Mouse (Mus musculus) C2C12 (cell line): ENCODE measurements at regions not wholly inside any gene's neighbourhood (a gene's known extent, or its start where the extent isn't known, plus 50 kb on each side); places are given as distances from the start of the nearest gene placed in this dataset.

Source experiments
- CEBPB ChIP-seq: IDR thresholded peaks from one replicate; pipeline ENCODE4 v1.6.1; 2011; ENCODE audit warnings: low read depth, mild to moderate bottlenecking, control low read depth, moderate library complexity
- CTCF ChIP-seq: IDR thresholded peaks from one replicate; pipeline ENCODE4 v1.5.1; 2011; ENCODE audit not compliant: control insufficient read depth, insufficient read depth, insufficient read length
- FOSL1 ChIP-seq: IDR thresholded peaks from one replicate; pipeline ENCODE4 v1.8.0; 2011; ENCODE audit warnings: mild to moderate bottlenecking, low read length; ENCODE audit not compliant: poor library complexity, insufficient read depth, severe bottlenecking
- MAX ChIP-seq: IDR thresholded peaks from one replicate; pipeline ENCODE4 v1.6.1; 2011; ENCODE audit warnings: mild to moderate bottlenecking, control low read depth
- USF1 ChIP-seq: IDR thresholded peaks from one replicate; pipeline ENCODE4 v1.6.1; 2011; ENCODE audit warnings: low read depth, mild to moderate bottlenecking, control low read depth, moderate library complexity

DNA sequence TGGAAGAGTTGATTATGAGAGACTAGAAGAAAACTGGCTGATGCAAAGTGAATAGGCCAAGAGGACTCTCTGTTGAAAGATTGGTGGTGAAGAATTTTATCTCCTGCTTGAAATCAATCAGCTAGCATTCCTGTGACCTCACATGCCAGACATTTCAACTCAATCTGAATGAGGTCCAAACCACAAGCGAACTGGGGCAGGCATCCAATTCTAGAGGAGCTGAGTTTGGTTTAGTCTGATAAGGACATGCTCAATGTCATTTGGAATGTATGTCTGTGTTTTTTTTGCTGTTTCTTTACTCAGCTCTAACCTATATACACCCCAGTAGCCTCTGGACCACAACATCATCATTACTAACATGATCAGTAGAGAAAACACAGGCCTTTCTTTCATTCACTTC, 401.4 kb downstream of the 1190002N15Rik start:
- no peak for TF ChIP-seq CTCF
- no peak for TF ChIP-seq USF1
- no peak for TF ChIP-seq FOSL1
- no peak for TF ChIP-seq CEBPB
- no peak for TF ChIP-seq MAX
